Mouse (Mus musculus): ENCODE measurements around the gene Slc5a6.
A peak's percentile ranks its signal among the peaks of the same experiment; 100 is the strongest.

Gene Slc5a6

DNA sequence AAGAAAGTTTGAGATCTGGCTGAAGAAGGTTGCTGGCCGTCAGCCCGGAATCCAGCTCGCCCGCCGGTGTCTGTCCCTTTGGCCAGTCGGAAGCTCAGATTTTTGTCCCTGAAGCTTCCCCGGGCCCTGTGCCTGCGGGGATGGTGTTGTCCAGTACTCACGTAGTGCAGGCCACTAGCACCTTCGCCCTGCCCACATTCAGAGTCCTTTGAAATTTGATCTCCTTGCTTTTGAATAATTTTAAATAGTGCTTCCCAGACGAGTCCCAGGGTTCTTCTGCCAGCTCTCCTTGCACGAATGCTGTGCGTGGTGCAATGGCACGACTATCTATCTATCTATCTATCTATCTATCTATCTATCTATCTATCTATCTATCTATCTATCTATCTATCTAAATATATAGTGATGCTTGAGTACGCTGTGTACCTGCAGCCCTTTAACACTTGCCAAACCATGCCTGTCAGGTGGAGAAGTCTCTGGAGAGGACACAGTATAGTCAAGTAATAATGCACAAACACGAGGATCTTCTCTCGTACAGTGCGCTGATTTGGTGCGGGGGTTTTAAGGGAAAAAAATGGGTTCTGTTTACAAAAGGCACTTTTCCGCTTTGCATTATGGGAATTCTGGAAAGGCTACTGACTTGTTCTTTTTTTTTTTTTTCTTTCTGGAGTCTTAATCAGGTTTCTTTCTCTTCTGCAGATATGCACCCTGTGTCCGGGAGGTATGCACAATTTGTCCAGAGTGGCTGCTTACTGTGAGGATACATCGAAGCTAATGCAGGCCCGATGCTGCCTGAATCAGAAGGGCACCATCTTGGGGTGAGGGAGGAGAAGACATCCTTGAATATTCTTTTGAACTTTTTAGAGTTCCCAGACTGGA is at the start of gene Slc5a6:
Gene Slc5a6 (minus strand): TSS at position 162 of the 879 bp plus-strand sequence.
- peak; percentile 41 to 53 for DNase-seq (ENCODE audit: low spot score in 2 of 2)

DNA sequence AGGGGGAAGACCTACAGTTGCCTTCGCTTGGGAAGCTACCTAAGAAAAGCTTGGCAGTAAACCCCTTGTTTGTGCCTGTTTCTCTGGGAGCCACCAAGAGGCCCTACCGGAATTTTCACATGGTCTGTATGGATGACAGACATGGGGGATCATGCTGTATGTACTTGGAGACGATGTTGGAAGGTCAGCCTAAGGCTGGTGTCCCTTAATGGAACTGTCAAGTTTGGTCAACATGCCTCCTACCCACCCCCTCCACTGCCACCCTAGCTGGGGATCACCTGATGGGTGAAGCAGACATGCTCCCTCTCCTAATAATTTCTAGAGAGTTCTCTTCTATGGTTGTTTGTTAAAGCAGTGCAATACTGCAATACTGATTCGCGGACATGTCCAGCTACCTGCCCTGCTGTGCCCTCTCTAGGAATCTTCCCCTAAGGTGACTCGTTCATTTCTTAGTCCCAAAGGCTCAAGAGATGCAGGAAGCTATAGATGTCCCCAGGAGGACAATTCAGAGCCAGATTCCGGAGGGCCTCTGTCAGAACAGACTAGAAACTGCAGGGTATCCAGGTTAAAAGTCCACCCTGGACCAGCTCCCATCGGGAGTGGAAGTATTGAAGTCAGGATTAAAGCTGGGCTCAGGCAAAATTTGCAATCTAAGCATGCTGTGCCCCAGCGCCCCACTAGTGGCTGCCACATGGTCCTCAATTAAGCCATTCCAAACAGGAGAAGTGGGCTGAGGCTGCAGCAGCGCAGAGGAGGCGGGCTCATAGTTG is 47.2 kb upstream of the Slc5a6 start:
- no peak for DNase-seq (ENCODE audit: low spot score in 2 of 2)

DNA sequence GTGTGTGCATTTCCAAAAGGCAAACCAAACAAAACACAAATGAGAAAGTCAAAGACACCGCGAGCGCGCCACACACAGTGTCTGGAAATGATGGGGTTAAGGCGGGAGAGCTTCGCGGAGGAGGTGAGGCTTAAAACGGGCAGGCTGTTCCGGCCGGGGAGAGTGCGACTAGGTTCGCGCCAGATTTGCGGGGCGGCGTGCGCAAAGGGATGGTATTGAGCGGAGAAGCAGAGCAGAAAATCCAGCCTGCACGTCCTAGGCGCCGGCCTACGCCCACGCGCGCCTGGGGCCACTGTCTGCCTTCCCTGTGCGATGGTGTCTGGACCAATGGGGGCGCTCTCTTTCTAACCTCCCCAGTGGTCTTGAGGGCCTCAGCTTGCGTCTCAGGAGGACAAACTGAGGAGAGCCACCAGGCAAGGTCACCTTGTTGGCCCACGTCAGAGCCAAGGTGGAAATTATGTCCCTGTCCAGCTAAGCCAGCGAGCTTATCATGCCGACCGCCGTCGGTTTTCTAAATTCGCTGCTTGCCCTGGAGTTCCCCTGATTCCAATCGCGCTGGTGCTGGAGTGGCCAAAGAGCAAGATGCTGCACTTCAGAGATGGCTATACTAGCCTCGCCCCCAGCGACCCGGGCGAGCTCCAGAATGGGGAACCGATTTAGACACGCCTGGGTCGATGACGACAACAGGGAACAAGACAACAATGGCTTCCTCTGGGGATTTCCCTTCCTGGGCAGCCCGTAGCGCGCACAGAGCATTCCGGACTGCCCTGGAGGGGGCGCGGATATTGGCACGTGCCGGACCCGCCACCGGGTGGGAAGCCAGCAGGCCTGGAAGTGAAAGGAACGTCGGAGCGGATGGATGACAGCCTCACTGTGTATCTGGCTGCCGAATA is 46.3 kb upstream of the Slc5a6 start:
- DNase-seq (ENCODE audit: low spot score in 2 of 2): peak; percentile 65 to 69

DNA sequence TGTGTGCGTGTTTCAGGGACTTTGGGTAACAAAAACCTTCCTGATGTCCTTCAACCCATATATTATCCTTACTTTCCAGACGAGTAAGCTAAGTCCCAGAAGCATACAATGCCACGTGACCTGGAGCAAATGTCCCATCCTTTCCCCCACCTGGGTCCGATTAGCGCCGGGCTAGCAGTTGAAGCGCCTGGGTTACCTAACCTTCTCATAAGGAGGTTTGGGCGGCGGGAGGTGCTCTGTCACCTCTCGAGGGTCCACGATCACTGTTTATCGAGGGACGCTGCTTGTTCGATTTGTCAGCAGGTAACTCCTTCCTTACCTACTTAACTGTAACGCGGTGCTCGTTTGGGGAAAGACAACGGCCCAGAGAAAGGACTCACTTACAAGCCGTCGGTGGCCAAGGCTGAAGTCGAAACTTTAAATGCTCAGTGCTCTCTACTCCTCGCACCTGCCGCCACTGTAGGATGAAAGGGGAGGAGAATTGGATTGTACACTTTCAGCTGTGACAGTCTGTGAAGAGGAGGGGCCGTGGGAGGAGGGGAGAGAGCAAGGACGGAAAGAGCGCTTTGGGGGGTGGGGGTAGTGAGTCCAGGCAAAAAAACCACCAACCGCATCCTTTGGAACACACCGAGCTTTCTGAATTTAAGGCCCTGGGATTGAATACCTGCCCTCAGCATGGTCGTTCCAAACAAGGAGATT is 45.5 kb upstream of the Slc5a6 start:
- DNase-seq (ENCODE audit: low spot score in 2 of 2): peak in 1 of 2 experiments; percentile 56

DNA sequence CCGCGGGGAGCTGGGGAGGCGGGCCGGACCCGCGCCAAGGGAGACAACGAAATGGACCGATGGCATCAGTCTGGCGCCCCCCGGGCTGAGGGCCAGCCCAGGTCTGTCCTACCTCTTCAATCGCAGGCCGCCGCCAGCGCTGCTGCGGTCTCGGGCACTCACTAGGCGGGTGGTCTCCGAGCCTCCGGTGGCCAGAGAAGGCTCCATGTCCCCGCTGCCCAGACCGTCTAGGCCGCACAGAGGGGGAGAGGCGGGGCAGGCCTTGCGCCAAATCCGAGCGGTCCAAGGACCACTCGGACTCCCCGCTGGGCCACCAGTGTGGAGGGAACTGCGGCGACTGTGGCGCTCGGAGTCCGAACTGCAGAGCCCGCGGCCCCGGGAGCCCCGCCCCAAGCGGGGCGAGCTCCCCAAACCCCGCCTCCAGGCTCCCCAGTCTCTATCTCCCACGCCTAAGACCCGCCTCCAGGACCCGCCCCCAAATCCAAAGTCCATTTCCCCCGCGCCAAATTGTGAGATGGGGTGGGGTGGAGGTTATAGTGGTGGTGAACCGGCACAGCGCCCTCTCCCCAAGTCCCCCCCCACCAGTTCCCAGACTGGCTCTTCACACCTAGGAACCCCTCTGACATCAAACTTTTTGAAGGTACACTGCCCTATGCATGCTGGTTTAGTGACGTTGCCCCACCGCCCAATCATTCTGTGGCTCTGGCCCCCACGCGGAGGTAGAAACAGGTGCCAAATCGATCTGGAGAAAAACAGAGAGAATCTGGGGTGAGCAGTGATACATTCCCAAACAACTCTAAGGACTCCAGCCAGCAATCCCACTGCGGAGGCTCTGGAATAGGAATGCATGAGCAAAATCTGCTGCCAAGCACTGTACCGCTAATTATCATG is 44.7 kb upstream of the Slc5a6 start:
- DNase-seq (ENCODE audit: low spot score in 2 of 2): peak; percentile 62 to 65

DNA sequence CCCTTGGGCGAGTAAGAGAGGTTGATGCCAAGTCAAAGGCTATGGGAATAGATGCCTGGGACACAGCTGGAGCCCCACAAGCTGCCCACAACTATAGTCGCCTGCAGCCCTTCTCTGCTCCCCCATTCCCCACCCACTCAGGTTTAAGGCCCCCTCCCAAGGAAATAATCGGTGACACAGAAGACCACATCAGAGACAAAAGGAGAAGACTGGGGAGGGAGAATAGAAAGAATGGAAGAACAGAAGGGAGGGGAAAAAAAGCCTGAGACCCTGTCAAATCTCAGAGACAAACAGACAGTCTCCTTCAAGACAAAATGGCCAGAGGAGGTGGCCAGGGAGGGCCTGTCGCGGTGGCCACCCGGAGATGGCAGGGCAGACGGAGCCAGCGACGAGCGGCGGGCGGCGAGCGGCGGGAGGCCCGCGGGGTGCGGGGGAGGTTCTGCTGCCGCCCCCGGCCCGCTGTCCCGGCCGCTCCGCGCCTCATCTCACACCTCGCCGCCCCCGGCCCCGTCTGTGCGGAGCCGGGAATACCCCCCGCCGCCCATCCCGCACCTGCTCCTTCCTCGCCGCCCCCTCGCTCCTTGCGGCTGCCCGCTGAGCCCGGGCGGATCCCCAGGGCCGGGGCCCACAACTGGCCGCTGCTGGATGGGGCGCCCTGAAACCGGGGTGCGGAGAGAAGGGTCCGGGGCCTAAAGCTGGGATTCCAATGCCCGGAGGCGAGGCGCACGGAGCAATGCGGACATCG is 43.7 kb upstream of the Slc5a6 start:
- peak; percentile 68 to 70 for DNase-seq (ENCODE audit: low spot score in 2 of 2)

DNA sequence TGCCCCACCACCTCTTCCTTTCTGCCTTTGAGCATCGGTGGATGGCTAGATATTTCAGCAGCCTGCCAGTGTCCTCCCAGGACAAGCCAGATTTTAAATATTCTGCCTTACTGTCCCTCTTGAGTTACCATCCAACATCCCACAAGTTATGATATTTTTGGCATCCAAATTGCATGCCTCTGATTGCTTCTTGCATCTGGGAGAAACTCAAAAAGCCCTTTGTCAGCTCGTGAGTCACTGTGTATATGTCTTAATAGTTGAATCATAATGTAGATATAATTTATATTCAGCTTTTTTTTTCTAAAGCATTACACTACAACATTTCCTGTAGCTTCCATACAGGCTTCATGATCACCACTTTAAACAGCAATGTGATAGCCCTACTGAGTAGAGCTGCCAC is 38.4 kb upstream of the Slc5a6 start:
- DNase-seq (ENCODE audit: low spot score in 2 of 2): no peak

DNA sequence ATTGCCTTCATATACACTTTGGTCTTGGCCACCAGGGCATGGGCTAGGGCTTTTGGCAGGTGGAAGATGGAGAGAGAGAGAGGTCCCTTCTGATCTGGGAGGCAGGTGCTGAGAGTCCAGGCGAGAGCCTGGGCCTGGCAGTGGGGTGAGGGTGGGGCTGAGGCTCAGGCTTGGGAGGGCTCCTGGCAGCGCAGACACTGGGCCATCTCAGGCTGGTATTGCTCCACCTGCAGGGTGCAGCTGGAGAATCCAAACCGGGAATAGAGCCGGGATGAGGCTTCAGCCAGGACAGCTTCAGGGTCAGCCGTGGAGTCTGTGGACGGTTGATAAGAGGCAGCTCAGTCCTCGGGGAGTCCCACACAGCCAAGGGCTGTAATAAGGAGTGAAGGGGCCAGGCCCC is 37.9 kb upstream of the Slc5a6 start:
- DNase-seq (ENCODE audit: low spot score in 2 of 2): no peak

DNA sequence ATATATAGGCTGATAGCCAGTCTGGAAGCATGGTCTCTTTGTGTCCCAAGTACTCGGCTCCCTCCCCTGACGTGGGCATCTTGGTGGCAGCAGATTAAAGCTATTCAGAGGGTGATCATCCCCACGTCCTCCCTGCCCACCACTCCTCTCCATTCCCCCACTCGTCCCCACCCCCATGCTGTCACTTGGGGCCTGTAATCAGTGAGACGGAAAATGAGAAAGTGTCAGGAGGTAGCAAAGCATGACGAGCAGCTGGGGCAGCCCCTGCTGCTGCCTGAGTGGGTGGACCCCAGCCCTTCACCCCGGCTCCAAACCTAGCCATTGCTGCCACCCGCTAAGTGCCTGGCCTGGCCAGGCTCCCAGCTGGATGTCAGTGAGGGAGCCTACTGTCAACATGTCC is 35.2 kb upstream of the Slc5a6 start:
- DNase-seq (ENCODE audit: low spot score in 2 of 2): no peak

DNA sequence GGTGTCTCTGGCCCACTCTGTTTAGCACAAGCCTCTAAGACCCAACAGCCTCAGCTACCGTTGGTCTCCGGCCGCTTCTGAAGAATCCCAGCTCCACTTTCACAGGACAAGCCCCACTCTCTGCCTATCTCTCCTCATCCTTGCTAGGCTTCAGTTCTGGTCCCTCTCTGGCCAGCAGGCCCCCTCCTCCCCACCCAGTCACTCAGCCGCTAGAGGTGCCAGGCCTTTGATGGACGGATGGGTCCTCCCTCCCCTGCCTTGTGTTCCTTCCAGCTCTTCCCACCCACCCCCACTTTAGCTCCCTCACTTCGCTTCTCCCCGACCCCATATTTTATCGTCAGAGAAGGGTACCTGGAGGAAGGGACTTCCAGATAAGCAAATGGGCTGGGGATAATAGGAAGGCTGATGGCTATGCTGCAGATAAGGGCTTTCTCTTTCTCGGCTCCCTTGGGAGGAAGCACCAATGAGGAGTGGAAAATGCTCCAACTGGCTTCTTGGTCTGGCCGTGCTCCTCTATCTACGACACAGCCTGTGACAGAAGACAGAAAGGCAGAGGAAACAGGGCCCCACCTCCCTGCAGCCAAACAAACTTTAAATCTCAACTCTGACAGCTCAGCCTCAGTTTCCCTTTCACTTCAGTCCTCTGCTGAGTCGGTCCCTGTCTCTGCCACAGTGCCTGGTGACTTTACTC is 34.4 kb upstream of the Slc5a6 start:
- DNase-seq (ENCODE audit: low spot score in 2 of 2): no peak

DNA sequence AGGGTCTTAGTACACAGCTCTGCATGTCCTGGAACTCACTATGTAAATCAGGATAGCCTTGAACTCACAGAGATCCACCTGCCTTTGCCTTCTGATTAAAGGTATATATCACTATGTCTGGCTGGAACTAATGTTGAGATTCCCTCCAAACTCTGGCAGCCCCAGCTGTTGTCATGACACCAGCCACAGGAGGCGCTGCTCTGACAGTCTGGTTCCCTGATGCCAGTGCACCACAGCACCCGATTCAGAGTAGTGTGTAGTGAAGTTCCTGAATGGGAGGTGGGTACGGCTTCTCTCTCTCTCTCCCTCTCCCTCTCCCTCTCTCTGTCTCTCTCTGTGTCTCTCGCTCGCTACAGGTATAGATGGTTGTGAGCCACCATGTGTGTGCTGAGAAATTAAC is 33.6 kb upstream of the Slc5a6 start:
- DNase-seq (ENCODE audit: low spot score in 2 of 2): peak; percentile 63 to 66

DNA sequence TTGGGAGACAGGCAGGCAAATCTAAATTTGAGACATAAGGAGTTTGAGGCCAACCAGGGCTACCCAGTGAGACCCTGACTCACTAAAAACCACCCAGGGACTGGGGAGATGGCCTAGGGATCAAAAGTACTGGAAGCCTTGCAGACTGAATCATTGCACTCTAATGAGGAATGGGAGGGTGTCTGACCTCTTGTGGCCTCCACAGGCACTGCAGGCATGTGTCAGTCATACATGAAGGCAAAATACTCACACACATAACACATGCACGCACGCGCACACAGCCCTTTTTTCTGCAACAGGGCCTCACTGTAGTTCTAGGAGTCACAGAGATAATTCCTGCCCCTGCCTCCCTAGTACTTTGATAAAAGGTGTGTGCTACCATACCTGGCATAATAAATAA is 32.7 kb upstream of the Slc5a6 start:
- DNase-seq (ENCODE audit: low spot score in 2 of 2): no peak

DNA sequence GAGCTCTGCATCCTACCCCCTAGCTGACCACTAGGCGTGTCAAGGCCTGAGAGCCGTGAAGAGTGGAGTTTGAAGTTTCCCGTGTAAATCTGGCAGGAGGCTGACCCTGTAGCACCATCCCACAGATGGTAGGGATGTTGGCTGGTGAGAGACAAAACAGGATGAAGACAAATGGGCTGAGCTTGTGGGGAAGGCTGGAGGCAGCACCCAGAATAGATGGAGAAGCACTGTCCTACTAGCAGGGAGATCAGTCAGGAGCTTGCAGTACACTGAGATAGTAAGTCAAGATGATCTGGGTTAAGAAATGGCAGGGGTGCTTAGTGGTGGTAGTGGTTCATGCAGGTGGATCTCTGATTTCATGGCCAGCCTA is 32.1 kb upstream of the Slc5a6 start:
- no peak for DNase-seq (ENCODE audit: low spot score in 2 of 2)

DNA sequence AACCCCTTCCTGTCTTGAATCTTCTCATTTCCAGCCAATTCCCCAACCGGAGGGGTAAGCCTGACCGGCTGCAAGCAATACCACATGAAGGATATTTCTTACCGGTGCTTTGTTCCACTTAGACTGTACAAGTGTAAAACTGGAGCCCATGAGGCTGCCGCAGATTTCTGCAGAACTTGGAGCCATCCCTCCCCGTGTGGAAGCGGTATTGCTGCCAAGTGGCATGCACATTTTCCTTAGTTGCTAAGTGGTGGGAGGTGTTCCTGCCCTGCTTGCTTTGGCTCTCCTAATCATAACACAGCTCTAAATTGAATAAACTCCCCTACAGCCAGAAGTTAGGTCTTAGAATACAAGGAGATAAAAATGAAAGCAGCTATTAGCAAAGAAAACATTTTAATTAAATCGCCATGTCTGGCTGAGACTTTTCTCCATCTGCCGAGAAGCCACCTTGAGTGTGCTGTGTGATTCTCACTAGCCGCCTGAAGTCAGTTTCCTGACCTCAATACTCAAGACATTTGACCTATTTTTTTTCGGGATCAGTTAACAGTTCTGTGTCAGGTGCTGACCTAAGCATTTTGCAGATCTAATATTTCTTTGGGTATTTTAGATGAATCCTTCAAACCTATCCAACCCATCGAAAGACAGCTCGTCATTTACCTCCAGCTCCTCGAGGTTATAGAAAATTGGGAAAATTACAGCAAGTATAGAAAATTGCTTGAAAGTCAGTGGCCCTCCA is 31.5 kb upstream of the Slc5a6 start:
- DNase-seq (ENCODE audit: low spot score in 2 of 2): peak; percentile 76 to 77

DNA sequence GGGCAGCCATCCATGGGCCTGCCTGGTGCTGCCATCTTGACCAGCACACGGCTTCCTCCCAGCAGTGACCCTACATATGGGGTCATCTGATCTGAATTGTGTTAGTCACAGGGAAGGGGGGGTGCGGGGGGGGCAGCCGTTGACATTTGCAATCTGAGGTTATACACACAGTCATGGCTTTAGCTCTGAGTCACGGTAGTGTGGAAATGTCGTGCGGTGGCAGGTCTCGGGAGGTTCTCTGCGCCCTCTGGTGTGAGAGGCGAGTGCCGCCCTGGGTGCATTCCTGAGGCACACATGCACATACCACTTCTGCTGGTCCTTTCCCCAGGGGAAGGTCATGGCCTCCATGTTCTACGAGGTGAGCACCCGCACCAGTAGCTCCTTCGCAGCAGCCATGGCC is 27.6 kb upstream of the Slc5a6 start:
- DNase-seq (ENCODE audit: low spot score in 2 of 2): no peak

DNA sequence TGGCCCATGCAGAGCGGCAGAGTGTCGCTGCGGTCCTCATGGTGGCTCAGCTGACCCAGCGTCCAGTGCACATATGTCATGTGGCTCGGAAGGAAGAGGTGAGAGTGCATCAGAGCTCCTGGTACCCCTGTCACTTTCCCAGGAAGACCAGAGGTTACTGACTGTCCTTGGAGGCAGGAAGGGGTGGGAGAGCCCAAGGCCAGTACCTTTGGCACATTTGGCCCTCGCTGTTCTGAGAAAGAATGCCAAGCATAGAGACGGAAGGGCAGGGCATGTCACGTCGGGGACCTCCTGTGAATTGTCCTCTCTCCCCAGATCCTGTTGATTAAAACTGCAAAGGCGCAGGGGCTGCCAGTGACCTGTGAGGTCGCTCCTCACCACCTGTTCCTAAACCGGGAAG is 24.5 kb upstream of the Slc5a6 start:
- no peak for DNase-seq (ENCODE audit: low spot score in 2 of 2)

DNA sequence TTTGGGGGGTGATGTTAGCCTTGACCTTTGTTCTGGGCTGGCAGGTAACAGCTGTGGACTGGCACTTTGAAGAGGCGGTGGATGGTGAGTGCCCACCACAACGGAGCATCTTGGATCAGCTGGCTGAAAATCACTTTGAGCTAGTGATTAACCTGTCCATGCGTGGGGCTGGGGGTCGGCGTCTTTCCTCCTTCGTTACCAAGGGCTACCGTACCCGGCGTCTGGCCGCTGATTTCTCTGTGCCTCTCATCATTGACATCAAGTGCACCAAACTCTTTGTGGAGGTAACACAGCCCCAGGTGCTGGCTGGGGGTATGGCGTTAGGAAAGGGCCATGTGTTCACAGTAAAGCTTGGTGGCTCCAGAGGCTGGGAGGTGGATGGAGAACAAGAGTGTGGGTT is 23.1 kb upstream of the Slc5a6 start:
- DNase-seq (ENCODE audit: low spot score in 2 of 2): no peak

DNA sequence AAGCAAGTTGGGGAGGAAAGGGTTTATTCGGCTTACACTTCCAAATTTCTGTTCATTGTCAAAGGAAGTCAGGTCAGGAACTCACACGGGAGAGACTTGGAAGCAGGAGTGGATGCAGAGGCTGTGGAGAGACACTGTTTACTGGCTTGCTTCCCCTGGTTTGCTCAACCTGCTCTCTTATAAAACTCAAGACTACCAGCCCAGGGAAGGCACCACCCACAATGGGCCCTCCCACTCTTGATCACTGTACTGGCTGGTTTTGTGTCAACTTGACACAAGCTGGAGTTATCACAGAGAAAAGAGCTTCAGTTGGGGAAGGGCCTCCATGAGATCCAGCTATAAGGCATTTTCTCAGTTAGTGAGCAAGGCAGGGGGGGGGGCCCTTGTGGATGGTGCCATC is 22.3 kb upstream of the Slc5a6 start:
- no peak for DNase-seq (ENCODE audit: low spot score in 2 of 2)

Measured in right cerebral cortex, adult 2 months (tissue).